Mouse (Mus musculus) kidney, embryonic 15.5 days (tissue): ENCODE results near the gene Tjp1. TPM values are rescaled to one million over a fixed set of nuclear protein-coding genes. Genes with fewer than 3 reads are reported as not detected.

Experiments
- polyA plus RNA-seq: library from polyadenylated mRNA; unstranded; fragments of >200 nt; fragmentation: Nextera tagmentation; extraction: Ambion mirVana; gene quantifications from 2 replicates; pipeline ENCODE4 v1.2.1, GENCODE M21; 2015

Gene Tjp1
- polyA plus RNA-seq, 1 experiment from 2014 or later = 31.2 TPM

Other genes with a start within 250 kb of the Tjp1 start
- 10.3 and 11.1 TPM in 2 replicates for gene Tarsl2, start 117.1 kb upstream of the Tjp1 start, polyA plus RNA-seq
- gene Tm2d3, start 163.4 kb upstream of the Tjp1 start, polyA plus RNA-seq = 88.1 and 89.8 TPM in 2 replicates